Mouse (Mus musculus) CH12.LX (cell line): ENCODE results near the gene Nod2.

Experiments used
- CTCF ChIP-seq, 2 experiments: IDR thresholded peaks in 1 of 2; conservative IDR thresholded peaks in 1 of 2; 2 replicates each; pipeline ENCODE4 v1.5.1; 2011 to 2012; ENCODE audit warnings: low read depth in 2 of 2, low read length in 2 of 2, improper control_type of control experiment in 1 of 2, inconsistent platforms in 1 of 2, mild to moderate bottlenecking in 1 of 2, moderate library complexity in 1 of 2
- EP300 ChIP-seq: IDR thresholded peaks from 2 replicates; pipeline ENCODE4 v1.6.1; 2011; ENCODE audit warnings: low read length, improper control_type of control experiment
- JUND ChIP-seq: conservative IDR thresholded peaks from 2 replicates; pipeline ENCODE4 v1.6.1; 2011; ENCODE audit warnings: low read depth, low read length, improper control_type of control experiment
- MAFK ChIP-seq: IDR thresholded peaks from 2 replicates; pipeline ENCODE4 v1.6.1; 2011; ENCODE audit warnings: low read length, improper control_type of control experiment; ENCODE audit not compliant: insufficient replicate concordance
- MAX ChIP-seq: IDR thresholded peaks from 2 replicates; pipeline ENCODE4 v1.6.1; 2011; ENCODE audit warnings: low read length, improper control_type of control experiment
- MXI1 ChIP-seq: IDR thresholded peaks from 2 replicates; pipeline ENCODE4 v1.6.1; 2011; ENCODE audit warnings: mild to moderate bottlenecking, low read depth, low read length, improper control_type of control experiment
- MYC ChIP-seq: IDR thresholded peaks from 2 replicates; pipeline ENCODE4 v1.6.1; 2011; ENCODE audit warnings: low read depth, mild to moderate bottlenecking, improper control_type of control experiment, low read length
- TBP ChIP-seq: conservative IDR thresholded peaks from 2 replicates; pipeline ENCODE4 v1.6.1; 2011; ENCODE audit warnings: low read depth, low read length, improper control_type of control experiment
- USF1 ChIP-seq: IDR thresholded peaks from 2 replicates; pipeline ENCODE4 v1.6.1; 2014; ENCODE audit warnings: low read depth, mild to moderate bottlenecking, inconsistent platforms, low read length, improper control_type of control experiment
- ZKSCAN1 ChIP-seq: IDR thresholded peaks from 2 replicates; pipeline ENCODE4 v1.6.1; 2012; ENCODE audit warnings: low read depth, inconsistent platforms, low read length, improper control_type of control experiment, borderline replicate concordance
- ZMIZ1 ChIP-seq: IDR thresholded peaks from 2 replicates; pipeline ENCODE4 v1.6.1; 2012; ENCODE audit warnings: low read depth, mild to moderate bottlenecking, inconsistent platforms, low read length, improper control_type of control experiment

DNA sequence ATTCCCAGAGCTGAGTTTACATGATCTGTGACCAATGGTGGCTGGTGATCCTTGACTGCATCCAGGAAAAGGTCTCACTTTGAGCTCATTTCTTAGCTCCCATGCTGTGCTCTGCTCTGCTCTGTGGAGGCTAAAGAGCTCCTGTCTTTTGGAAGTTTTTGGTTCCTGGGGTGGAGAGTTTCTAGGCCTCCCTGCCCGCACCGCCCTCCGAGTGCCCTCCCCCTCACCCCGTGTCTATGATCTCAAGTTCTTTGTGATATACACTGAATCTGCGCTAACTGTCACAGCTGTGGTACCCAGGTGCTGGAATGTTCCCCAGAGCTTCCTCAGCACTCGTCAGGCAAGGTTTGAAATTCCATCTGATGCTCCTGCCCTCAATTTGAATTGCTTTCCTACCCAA lies 23.7 kb downstream of the Nod2 start:
- TF ChIP-seq MYC (no peak), CTCF (conservative IDR thresholded peaks at IDR 0.05 in 1 of 2, IDR thresholded peaks at IDR 0.05 in 1 of 2; ENCODE audit: low read depth in 2 of 2, low read length in 2 of 2) (no peak), MAX (no peak), ZKSCAN1 (no peak), ZMIZ1 (no peak), EP300 (no peak), MXI1 (no peak), JUND (no peak), MAFK (no peak), USF1 (no peak), TBP (no peak)
